Mouse (Mus musculus) E14TG2a.4 (cell line): ENCODE data around the gene Rhob.

Experiments
- CTCF ChIP-seq: conservative IDR thresholded peaks from 2 replicates; pipeline ENCODE4 v1.5.1; 2014; ENCODE audit warnings: low read length
- NANOG ChIP-seq: IDR thresholded peaks from 2 replicates; pipeline ENCODE4 v1.6.1; 2014; ENCODE audit warnings: borderline replicate concordance, low read length, mixed read lengths

- no peak for TF ChIP-seq CTCF
- TF ChIP-seq NANOG: no peak
Observed at GRCm38 (mm10) chr12:8463599-8464160, 36.1 kb downstream of the Rhob start.
